Mouse (Mus musculus): ENCODE data around the gene Tm7sf2.

The Tm7sf2 gene

DNA sequence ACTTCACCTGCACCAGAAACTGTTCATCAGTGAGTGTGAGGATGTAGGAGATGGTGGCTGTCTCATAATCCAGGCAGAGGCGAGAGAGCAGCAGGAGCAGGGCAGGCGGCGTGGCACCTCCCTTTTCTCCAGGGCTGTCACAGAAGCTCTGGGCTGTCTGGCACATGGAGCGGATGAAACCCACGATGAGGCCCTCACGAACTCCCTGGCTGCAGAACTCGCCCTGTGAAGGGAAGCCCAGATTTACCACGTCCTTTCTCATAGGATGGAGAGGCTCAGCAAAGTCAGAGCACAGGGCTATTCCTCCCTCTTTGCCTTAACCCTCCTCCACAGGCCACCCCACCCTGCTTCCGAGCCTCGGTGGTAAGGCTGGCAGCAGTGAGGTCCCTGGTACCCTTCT lies 1.7 kb upstream of the Tm7sf2 start:
- DNase-seq (ENCODE audit: low spot score), result no peak

DNA sequence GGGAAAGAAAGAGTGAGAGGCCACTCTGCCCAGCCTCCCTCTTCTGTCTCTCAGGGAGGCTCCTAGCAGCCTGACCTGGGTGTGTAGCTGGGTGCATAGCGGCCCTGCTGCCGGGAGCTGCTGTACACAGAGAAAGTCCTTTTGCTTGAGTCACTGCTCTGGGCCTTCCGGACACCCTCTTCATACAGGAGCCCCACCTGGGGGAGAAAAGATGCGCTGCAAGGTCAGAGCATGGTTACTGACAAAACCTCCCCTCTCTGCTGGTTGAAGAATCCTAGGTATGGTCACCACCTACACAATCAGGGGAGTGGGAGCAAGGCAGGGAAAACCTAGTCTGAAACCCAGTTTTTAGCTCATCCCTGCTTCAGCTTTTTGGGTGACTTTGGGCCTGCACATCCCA lies 778 bp upstream of the Tm7sf2 start:
- DNase-seq (ENCODE audit: low spot score), result no peak

DNA sequence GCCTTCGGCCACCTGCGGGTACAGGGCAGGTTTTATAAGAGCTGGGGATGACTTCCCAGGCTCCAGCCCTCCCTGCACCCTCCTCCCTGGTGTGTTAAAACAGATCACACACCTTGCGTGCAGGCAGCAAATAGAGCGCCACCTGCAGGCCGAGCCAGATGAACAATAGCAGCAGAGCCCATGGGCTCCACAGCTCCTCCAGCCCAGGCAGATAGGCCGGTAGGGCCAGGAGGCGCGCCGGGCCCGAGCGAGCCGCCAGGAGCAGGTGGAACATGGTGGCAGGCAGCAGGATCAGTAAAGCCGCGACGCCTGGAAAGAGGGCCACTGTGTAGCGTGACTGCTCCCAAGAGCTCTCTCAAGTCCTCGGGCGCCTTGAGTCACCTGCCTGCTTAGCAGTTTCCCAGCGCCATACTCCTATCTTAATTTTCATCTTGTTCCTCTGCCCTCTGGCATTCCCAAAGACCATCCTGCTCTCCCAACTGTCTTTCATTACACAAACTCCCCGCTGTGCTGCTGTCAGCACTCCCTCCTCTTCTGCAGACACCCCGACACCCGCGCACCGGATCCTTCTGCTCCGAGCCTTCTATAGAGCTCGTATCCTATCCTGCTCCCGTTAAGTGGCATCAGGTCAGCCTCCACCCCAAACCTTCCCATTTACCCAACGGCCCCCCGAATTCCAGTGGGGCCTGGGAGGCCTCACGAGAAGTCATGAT lies 1.0 kb downstream of the Tm7sf2 start:
- peak; percentile 91 for DNase-seq (ENCODE audit: low spot score)

DNA sequence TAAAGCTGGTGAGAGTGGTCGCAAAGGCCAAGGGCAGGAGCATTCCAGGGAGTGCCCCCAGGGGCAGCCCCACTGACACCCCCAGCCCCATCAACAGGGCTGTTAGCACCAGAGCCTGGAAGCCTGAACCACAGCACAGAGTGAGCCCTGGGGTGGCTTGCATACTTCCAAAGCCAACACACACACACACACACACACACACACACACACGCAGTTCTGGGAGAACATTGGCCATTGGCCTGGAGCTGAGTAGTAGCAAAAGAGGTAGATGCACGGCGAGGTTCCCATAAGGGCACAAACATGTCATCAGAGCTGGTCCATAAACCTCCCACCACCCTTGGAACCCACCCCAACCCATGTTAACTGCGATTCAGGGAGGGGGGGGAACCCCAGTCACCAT lies 1.6 kb downstream of the Tm7sf2 start:
- DNase-seq (ENCODE audit: low spot score), result no peak

GRCm38 (mm10) chr19:6063081-6063480 lies 5.1 kb downstream of the Tm7sf2 start:
- DNase-seq (ENCODE audit: low spot score), result no peak

- no peak for DNase-seq (ENCODE audit: low spot score)
Observed at GRCm38 (mm10) chr19:6062418-6062817, 5.8 kb downstream of the Tm7sf2 start.

DNA sequence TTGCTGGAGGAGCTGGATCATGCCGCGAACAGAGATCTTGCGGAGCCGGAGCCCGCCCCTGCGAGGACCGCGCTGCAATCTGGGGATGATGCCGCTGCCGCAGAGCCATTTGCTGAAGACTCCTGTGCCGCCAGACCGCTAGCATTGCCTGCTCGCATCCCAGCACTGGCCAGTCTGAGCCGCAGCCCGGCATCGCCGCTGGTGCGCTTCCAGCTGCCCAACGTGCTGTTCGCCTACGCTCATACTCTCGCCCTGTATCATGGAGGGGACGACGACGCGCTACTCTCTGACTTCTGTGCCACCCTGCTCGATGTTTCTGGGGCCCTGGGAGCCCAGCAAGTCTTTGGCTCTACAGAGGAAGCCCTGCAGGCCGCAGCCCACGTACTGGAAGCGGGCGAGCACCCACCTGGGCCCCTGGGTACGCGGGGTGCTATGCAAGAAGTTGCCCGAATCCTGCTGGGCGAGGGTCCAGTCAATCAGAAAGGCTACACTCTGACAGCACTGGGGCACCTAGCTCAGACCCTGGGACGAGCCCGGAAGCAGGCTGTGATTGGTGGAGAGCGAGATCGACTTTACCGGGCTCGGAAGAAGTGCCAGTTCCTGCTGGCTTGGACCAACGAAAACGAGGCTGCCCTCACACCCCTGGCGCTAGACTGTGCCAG lies 6.4 kb downstream of the Tm7sf2 start:
- DNase-seq (ENCODE audit: low spot score), result peak; percentile 67

DNA sequence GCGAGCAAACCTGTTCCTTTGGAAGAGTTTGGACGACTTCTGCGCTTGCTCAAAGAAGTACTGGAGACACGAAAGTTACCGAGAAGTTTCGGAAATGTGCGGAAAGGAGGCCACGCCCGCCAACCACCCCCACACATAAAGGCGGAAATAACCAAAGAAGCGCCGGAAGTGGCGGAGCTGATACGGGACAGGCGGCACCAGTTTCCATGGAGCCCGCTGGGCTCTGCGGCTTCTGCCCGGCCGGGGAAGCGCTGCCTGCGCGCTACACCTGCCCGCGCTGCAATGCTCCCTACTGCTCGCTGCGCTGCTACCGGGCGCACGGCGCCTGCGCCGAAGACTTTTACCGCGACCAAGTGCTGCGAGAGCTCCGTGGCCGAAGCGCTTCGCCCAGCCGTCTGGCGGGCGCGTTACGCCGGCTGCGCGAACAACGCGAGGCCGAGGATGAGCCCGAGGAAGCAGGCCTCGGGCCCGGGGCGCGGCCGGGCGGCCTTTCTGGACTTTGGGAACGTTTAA lies 7.1 kb downstream of the Tm7sf2 start, which contains the start of gene Znhit2:
Gene Znhit2, plus strand, starts transcription at position 172 of the 513 bp plus-strand sequence.
- peak; percentile 94 for DNase-seq (ENCODE audit: low spot score)

- DNase-seq (ENCODE audit: low spot score), result no peak
Observed at GRCm38 (mm10) chr19:6058966-6059365, 9.2 kb downstream of the Tm7sf2 start.

- DNase-seq (ENCODE audit: low spot score), result no peak
Observed at GRCm38 (mm10) chr19:6058513-6058912, 9.7 kb downstream of the Tm7sf2 start.

- DNase-seq (ENCODE audit: low spot score), result peak; percentile 100
Observed at GRCm38 (mm10) chr19:6057313-6058096, 10.7 kb downstream of the Tm7sf2 start, which contains the start of the genes Mrpl49 and Fau. TSS of gene Mrpl49 (minus strand) at chr19:6057785. TSS of gene Fau (plus strand) at chr19:6057844.

- no peak for DNase-seq (ENCODE audit: low spot score)
Observed at GRCm38 (mm10) chr19:6056696-6057095, 11.5 kb downstream of the Tm7sf2 start.

DNA sequence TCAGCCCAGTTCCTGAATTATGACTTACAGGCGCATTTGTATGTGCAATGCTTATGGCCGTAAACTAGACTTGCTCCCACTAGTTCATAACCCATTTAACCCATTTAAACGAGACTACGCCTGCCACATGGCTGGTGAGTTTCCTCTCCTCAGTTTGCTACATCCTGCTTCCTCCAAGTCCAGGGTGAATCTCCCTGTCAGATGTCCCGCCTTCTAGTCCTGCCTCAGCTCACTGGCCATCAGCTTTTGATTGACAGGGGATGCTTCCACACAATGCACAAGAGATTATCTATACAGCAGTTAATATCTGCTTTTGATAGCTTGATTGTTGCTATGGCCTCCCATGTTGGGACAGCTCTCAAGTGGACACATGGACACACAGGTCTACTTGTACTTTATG lies 13.9 kb downstream of the Tm7sf2 start:
- DNase-seq (ENCODE audit: low spot score), result no peak

GRCm38 (mm10) chr19:6052516-6052915 lies 15.7 kb downstream of the Tm7sf2 start:
- DNase-seq (ENCODE audit: low spot score), result no peak

DNA sequence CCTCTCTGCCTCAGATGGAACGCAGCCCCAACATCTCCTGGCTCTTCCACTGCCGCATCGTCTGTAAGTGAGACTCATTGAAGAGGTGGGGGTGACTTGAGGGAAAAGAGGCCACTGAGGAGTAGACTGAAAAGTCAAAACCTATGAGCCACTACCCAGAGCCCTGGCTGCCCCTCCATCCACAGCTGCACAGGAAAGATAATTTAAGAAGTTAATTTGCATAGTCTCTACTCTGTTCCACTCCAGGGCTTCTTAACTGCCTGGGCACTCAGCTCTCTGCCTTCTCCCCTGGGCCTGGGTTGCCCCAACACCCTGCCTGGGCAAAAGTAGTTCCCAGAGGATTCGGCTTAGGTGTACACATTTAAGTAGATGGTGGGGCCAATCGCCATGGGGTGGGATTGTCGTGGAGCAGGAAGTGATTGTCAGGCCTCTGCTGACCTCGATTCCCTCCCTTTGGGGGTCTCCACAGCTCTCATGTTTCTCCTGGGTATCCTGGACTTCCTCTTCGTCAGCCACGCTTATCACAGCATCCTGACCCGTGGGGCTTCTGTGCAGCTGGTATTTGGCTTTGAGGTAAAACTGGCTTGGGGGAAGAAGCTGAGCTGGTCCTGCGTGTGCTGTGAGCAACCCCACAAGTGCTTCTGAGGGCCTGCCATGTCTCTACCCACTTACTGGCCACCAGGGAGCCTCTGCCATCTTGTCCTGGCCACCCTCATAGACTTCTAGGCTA lies 19.3 kb downstream of the Tm7sf2 start:
- DNase-seq (ENCODE audit: low spot score), result no peak

- no peak for DNase-seq (ENCODE audit: low spot score)
Observed at GRCm38 (mm10) chr19:6047899-6048166, 20.3 kb downstream of the Tm7sf2 start.

DNA sequence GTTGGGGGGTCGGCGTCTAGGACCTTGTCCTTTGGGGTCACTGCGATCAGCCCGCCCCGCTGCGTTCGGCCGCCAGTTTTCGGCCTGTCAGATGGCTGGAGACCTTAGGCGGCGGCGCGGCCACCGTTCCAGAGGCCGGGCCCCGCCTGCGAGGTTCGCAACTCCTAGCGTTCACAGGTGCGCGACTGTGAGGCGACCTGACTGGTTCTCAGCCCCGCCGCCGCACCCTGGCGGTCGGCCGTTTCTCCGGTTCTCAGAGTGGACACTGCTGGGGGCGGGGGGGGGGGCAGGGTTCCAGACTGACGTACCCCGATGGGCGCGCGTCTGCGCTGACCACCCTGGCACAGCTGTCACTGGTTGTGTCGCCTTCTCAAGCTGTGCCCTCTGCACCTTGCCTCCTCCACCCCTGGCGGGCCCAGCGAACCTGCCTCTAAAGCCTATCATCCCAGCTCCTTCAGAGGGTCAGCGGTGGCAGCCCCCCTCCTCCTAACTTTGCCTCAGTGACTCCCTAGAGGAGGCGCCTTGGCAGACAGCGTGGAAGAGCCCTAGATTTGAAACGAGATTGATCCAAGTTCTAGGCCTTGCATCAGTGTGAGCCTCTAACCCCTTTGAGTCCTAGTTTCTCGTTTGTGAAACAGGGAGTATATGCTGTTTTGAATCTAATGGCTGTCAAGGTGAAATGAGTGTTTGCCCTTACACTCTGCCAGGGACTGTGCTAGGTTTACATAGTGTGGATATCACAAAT lies 20.8 kb downstream of the Tm7sf2 start:
- no peak for DNase-seq (ENCODE audit: low spot score)

DNA sequence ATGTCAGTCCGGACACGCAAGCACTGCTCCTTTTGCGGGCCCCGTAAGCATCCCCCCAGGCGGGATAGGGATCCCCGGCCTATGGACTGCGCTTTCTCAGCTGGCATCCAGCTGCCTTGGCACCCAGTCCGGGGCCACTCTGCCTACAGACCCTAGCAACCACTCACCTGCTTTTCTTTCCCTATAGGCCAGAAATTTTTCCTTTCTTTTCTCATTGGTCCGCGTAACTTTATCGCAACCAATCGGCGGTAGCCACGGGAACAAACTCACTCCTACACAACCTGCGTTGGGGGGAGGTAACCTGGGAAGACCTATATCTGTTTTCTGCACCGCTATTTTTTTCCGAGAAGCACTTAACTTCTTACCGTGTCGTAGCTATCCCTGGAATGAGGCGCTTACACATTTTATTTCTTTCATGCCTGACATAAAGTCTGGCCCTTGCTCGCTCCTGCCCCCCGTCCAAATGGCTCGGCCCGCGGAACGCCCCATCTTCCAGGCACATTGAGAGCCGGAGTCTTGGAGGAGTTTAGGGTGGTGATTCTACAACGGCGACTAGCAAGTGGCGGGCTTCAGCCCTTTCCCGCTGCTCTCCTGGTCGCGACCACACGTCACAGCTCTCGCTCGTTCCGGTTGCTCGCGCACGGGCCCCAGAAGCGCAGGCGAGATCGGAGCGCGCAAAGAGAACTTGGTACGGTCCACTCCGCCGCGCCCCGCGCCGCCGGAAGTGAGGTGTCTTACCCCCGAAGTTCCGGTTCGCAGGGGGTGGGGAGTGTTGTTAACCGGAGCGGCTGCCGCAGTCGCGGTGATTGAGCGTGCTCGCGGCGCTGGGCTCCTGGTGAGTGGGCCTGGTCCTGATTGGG lies 21.6 kb downstream of the Tm7sf2 start, which contains the start of gene Syvn1:
Gene Syvn1, plus strand, starts transcription at position 283 of the 860 bp plus-strand sequence.
- peak; percentile 96 for DNase-seq (ENCODE audit: low spot score)

- DNase-seq (ENCODE audit: low spot score), result peak; percentile 59
Observed at GRCm38 (mm10) chr19:6045366-6046293, 22.5 kb downstream of the Tm7sf2 start.
